In the genomic region with DNA sequence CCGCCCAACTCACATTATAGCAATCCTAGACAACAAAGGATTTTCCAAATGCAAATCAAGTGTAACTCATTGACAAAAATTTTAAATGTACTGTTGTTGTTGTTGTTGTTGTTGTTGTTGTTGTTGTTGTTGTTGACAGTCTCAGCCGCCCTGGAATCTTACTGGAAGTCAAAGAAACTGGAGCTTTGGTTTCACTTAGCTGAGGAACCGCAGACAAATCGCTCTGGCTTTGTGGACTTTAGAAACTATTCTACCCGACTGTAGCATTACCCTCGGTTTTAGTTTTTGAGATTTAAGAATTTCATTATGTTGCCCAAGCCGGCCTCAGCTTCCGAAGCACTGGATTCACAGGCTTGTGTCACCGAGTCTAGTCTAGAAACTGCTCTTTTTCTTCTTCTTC, we compare ENCODE assay signal across 7 mouse cellular contexts. TPM values are rescaled to one million over a fixed set of nuclear protein-coding genes. Genes with fewer than 3 reads are reported as not detected.
DNase-seq lines count a peak whose midpoint lies in the region; ATAC-seq and TF ChIP-seq lines count a peak whose summit lies in the region.

No protein-coding gene starts in this region.

- ATAC-seq in megakaryocyte, adult 5-6 weeks (ENCODE audit: poor library complexity, severe bottlenecking): no peak
- no peak for ATAC-seq in embryonic facial prominence, embryonic 15.5 days (ENCODE audit: insufficient number of reproducible peaks, low FRiP score, low TSS enrichment, low read depth)
- ATAC-seq in kidney, postnatal 0 days (replicated peaks; ENCODE audit: low FRiP score, low read depth): no peak
- ATAC-seq in neural tube, embryonic 14.5 days (ENCODE audit: low read depth): no peak

- H3K27me3 ChIP-seq in megakaryocyte, embryonic 14.5 days (replicated peaks): peaks cover 11% of the 10 kb centered on the region
- H3K27me3 ChIP-seq in embryonic facial prominence, embryonic 15.5 days: no peaks in the 10 kb centered on the region
- H3K27me3 ChIP-seq in kidney, postnatal 0 days (ENCODE audit: insufficient read depth, low read length): no peaks in the 10 kb centered on the region
- no peaks in the 10 kb centered on the region for H3K27me3 ChIP-seq in neural tube, embryonic 14.5 days (ENCODE audit: control insufficient read depth, insufficient read depth, low read length)

- H3K27ac ChIP-seq in embryonic facial prominence, embryonic 15.5 days (replicated peaks): peak overlapping the region; percentile 94
- peak overlapping the region; percentile 86 for H3K27ac ChIP-seq in kidney, postnatal 0 days
- no peak overlapping the region for H3K27ac ChIP-seq in neural tube, embryonic 14.5 days (ENCODE audit: low read depth, low read length)

- WGBS in embryonic facial prominence, embryonic 15.5 days: 0% methylated on average over 9 of the region's 9 CpGs
- 1% methylated on average over 9 of the region's 9 CpGs for WGBS in kidney, postnatal 0 days
- 2% methylated on average over 9 of the region's 9 CpGs for WGBS in neural tube, embryonic 14.5 days

- H3K9ac ChIP-seq in embryonic facial prominence, embryonic 15.5 days: peak overlapping the region; percentile 33
- peak overlapping the region; percentile 69 for H3K9ac ChIP-seq in kidney, postnatal 0 days (ENCODE audit: low read depth, low read length)
- H3K9ac ChIP-seq in neural tube, embryonic 14.5 days (replicated peaks; ENCODE audit: low read depth, low read length): peak overlapping the region; percentile 39; the same call in 1 of the 2 replicates

- H3K36me3 ChIP-seq in megakaryocyte, embryonic 14.5 days (replicated peaks; ENCODE audit: low read length): no peaks in the 10 kb centered on the region
- no peaks in the 10 kb centered on the region for H3K36me3 ChIP-seq in embryonic facial prominence, embryonic 15.5 days
- H3K36me3 ChIP-seq in kidney, postnatal 0 days (ENCODE audit: insufficient read depth, low read length): no peaks in the 10 kb centered on the region
- no peaks in the 10 kb centered on the region for H3K36me3 ChIP-seq in neural tube, embryonic 14.5 days (ENCODE audit: control insufficient read depth, insufficient read depth, low read length)

- peak overlapping the region; percentile 94 for H3K4me3 ChIP-seq in megakaryocyte, embryonic 14.5 days (replicated peaks)
- H3K4me3 ChIP-seq in embryonic facial prominence, embryonic 15.5 days (replicated peaks): peak overlapping the region; percentile 62
- H3K4me3 ChIP-seq in kidney, postnatal 0 days (replicated peaks; ENCODE audit: low read depth, low read length): peak overlapping the region; percentile 68
- H3K4me3 ChIP-seq in neural tube, embryonic 14.5 days (ENCODE audit: low read depth, low read length): peak overlapping the region; percentile 62

- H3K9me3 ChIP-seq in megakaryocyte, embryonic 14.5 days: no peaks in the 10 kb centered on the region
- H3K9me3 ChIP-seq in embryonic facial prominence, embryonic 15.5 days (replicated peaks): no peaks in the 10 kb centered on the region
- H3K9me3 ChIP-seq in kidney, postnatal 0 days (replicated peaks; ENCODE audit: low read length): no peaks in the 10 kb centered on the region
- no peaks in the 10 kb centered on the region for H3K9me3 ChIP-seq in neural tube, embryonic 14.5 days (ENCODE audit: control insufficient read depth, low read length)

- H3K4me1 ChIP-seq in megakaryocyte, embryonic 14.5 days: peaks cover 17% of the 10 kb centered on the region
- H3K4me1 ChIP-seq in embryonic facial prominence, embryonic 15.5 days: peaks cover 1% of the 10 kb centered on the region; the same call in 1 of the 2 replicates
- H3K4me1 ChIP-seq in kidney, postnatal 0 days (replicated peaks; ENCODE audit: insufficient read depth, low read length): no peaks in the 10 kb centered on the region
- H3K4me1 ChIP-seq in neural tube, embryonic 14.5 days (ENCODE audit: control insufficient read depth, insufficient read depth, low read length): no peaks in the 10 kb centered on the region

- peak; percentile 65 for DNase-seq in kidney, postnatal 0 days (ENCODE audit: low spot score)
- no peak for DNase-seq in thymus, postnatal 4 days
- no peak for DNase-seq in left cerebral cortex, adult 11 months (ENCODE audit: low spot score)

- H3K4me2 ChIP-seq in embryonic facial prominence, embryonic 15.5 days (replicated peaks): peak overlapping the region; percentile 44
- peak overlapping the region; percentile 61 for H3K4me2 ChIP-seq in kidney, postnatal 0 days (ENCODE audit: low read length)
- peak overlapping the region; percentile 56 for H3K4me2 ChIP-seq in neural tube, embryonic 14.5 days (ENCODE audit: low read depth, low read length)

- TF ChIP-seq CTCF in kidney, postnatal 0 days (IDR thresholded peaks at IDR 0.05; ENCODE audit: low read depth): no peak

RNA-seq across cellular contexts. Expression of a gene that starts 11.8 kb away (rescaled TPM):
- not detected in 2 replicates for polyA plus RNA-seq in megakaryocyte, embryonic 14.5 days (2012; ENCODE audit: insufficient read depth, low replicate concordance)
- total RNA-seq in megakaryocyte, adult 5-6 weeks (2015): not detected in 2 replicates
- not detected in 2 replicates for total RNA-seq in megakaryocyte, adult 5-6 weeks (2017)
- polyA plus RNA-seq in embryonic facial prominence, embryonic 15.5 days (2015; fragmentation: Nextera tagmentation; extraction: Ambion mirVana): 0.04 TPM in 1 of 2 replicates, not detected in the other
- polyA plus RNA-seq in kidney, postnatal 0 days (2015; fragmentation: Nextera tagmentation; extraction: Ambion mirVana): 0.06 TPM in 1 of 2 replicates, not detected in the other
- polyA plus RNA-seq in neural tube, embryonic 14.5 days (2014; fragmentation: Nextera tagmentation; extraction: Ambion mirVana): 0.17 TPM in 1 of 2 replicates, not detected in the other

RNA-seq across cellular contexts. Expression of a gene that starts 30.3 kb away (rescaled TPM):
- polyA plus RNA-seq in megakaryocyte, embryonic 14.5 days (2012; ENCODE audit: insufficient read depth, low replicate concordance): 1.6 and 7.8 TPM in 2 replicates
- total RNA-seq in megakaryocyte, adult 5-6 weeks (2015): 5.1 and 5.2 TPM in 2 replicates
- 6.8 and 11.2 TPM in 2 replicates for total RNA-seq in megakaryocyte, adult 5-6 weeks (2017)
- polyA plus RNA-seq in embryonic facial prominence, embryonic 15.5 days (2015; fragmentation: Nextera tagmentation; extraction: Ambion mirVana): 12.2 and 12.7 TPM in 2 replicates
- polyA plus RNA-seq in kidney, postnatal 0 days (2015; fragmentation: Nextera tagmentation; extraction: Ambion mirVana): 10.0 and 10.4 TPM in 2 replicates
- 8.8 and 9.5 TPM in 2 replicates for polyA plus RNA-seq in neural tube, embryonic 14.5 days (2014; fragmentation: Nextera tagmentation; extraction: Ambion mirVana)

RNA-seq across cellular contexts. Expression of a gene that starts 34.7 kb away (rescaled TPM):
- polyA plus RNA-seq in megakaryocyte, embryonic 14.5 days (2012; ENCODE audit: insufficient read depth, low replicate concordance): not detected in 2 replicates
- total RNA-seq in megakaryocyte, adult 5-6 weeks (2015): not detected in 2 replicates
- not detected in 2 replicates for total RNA-seq in megakaryocyte, adult 5-6 weeks (2017)
- polyA plus RNA-seq in embryonic facial prominence, embryonic 15.5 days (2015; fragmentation: Nextera tagmentation; extraction: Ambion mirVana): 0.55 and 0.65 TPM in 2 replicates
- polyA plus RNA-seq in kidney, postnatal 0 days (2015; fragmentation: Nextera tagmentation; extraction: Ambion mirVana): 0.13 and 0.28 TPM in 2 replicates
- polyA plus RNA-seq in neural tube, embryonic 14.5 days (2014; fragmentation: Nextera tagmentation; extraction: Ambion mirVana): not detected in 2 replicates
